Mouse (Mus musculus) T-helper 1 cell (primary cell): Measurements from ENCODE around the gene Cope.

ENCODE experiments used
- in situ Hi-C: fragments of 300-600 bp; cut with MboI, MseI; formaldehyde crosslinking; loops from one replicate; pipeline ENCODE4 v1.15.1; 2025; ENCODE audit warnings: high pct_unique_total_duplicates

Gene Cope

GRCm38 (mm10) chr8:70309311-70309710 lies 7.0 kb downstream of the Cope start:
- in situ Hi-C loops = no loop called here

- in situ Hi-C loops = no loop called here
These were observed 11.1 kb downstream of the Cope start for GRCm38 (mm10) chr8:70313399-70313798.

DNA sequence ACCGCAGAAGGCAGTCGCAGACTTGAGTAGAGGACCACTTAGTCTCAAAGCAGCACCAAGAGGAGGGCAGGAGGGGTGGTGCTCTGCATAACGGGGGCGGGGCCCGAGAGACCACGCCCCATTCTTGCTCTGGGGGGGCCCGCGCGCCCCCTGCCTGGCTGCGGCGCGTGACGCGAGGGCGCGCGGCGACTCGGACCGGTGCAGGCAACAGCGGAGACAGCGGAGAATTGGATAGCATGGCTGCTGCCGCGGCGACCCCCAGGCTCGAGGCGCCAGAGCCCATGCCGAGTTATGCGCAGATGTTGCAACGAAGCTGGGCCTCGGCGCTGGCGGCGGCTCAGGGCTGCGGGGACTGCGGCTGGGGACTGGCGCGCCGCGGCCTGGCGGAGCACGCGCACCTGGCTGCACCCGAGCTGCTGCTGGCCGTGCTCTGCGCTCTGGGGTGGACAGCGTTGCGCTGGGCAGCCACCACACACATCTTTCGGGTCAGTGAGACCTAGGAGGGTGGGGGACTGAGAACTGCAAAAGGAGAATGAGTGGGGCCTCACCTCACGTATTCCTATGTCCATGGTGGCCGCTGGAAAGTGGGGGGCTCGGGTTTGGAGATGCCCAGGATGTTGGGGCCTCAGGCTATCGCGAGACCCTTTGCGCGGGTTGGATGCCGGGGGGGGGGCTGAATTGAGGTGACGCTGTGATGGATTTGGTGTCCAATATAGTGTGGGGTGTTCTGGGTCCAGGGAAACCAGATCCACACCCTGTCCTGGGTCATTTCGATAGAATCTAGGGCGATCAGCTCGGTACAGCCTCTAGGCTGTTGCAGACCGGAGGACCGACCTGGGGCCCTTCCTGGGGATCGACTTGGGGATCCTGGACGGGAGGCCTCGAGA lies 13.5 kb downstream of the Cope start, which contains the start of gene Cers1:
TSS of gene Cers1 (plus strand) at position 152 of the 887 bp plus-strand sequence.
- in situ Hi-C loops = no loop called here

- in situ Hi-C loops = no loop called here
These were observed 14.5 kb downstream of the Cope start for GRCm38 (mm10) chr8:70316511-70317504.

DNA sequence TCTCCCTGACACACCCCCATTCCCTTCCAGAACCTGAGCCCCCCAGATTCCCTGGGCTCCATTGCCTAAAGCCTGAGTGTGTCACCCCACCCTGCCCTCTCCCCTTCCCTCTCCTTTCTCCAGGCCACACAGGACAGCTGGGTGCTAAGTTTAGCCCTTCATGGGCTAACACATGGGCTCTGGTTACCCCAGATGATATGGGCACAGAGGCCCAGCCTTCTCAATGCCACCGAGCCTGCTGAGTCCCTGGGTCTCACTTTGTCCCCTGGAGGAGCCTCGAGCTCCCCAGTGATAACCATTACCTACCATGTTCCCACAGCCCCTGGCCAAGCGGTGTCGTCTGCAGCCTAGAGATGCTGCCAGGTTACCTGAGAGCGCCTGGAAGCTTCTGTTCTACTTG lies 15.6 kb downstream of the Cope start:
- in situ Hi-C loops = no loop called here

GRCm38 (mm10) chr8:70323716-70324115 lies 21.4 kb downstream of the Cope start:
- in situ Hi-C loops = no loop called here

GRCm38 (mm10) chr8:70327512-70327911 lies 25.2 kb downstream of the Cope start:
- in situ Hi-C loops = no loop called here

GRCm38 (mm10) chr8:70329124-70329834 lies 27.0 kb downstream of the Cope start, which contains the start of gene Gdf1:
Gdf1 (plus strand) TSS chr8:70329817.
- in situ Hi-C loops = no loop called here

DNA sequence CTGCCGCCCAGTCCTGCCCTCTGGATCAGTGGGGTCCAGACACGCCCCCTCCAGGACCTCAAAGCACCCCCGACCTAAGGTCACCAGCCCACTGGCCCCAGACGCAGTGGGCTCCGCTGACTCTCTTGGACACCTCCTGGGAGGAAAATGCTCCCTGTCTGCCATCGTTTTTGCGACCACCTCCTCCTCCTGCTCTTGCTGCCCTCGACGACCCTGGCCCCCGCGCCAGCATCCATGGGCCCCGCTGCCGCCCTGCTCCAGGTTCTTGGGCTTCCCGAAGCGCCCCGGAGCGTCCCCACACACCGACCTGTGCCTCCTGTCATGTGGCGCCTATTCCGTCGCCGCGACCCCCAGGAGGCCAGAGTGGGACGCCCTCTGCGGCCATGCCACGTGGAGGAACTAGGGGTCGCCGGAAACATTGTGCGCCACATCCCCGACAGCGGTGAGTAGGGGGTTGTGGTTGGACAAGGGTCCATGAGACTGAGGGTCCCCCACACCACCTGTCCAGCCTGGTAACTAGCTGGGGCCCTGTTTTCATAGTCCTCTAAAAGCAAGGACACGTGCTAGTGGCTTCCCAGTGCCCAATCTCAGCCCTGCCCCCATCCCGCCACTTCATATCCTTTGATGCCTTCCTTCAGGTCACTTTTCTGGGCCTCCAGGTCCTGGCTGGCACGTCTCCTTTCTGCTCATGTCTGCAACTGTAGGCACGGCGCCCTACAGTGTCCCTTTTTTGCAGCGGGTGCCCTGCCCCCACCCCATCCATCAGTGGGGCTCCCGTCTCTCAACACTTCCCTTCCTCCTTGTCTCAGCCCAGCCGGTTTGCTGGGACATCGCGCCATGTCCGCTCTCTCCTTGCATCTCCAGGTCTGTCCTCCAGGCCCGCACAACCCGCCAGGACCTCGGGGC lies 27.8 kb downstream of the Cope start:
- in situ Hi-C loops = no loop called here

GRCm38 (mm10) chr8:70330741-70331364 lies 28.5 kb downstream of the Cope start:
- in situ Hi-C loops = no loop called here

DNA sequence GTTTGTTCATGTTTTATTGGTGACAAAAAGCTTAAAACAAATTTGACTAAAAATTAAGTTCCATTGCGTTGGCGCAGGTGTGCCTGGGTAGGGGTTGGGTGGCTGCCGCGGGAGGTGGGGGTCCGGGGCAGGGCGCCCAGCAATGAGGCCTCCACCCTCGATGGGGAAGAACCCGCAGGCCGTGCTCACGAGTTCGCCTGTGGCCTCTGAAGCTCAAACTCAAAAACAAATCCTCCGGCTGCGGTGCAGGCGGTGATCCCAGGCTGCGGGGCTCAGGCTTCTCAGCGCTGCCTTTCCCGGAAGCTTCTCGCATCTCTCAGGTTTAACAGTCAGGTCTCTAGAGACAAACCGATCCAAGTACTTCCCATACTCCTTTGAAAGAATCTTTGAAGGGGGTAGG lies 29.2 kb downstream of the Cope start:
- in situ Hi-C loops = no loop called here

DNA sequence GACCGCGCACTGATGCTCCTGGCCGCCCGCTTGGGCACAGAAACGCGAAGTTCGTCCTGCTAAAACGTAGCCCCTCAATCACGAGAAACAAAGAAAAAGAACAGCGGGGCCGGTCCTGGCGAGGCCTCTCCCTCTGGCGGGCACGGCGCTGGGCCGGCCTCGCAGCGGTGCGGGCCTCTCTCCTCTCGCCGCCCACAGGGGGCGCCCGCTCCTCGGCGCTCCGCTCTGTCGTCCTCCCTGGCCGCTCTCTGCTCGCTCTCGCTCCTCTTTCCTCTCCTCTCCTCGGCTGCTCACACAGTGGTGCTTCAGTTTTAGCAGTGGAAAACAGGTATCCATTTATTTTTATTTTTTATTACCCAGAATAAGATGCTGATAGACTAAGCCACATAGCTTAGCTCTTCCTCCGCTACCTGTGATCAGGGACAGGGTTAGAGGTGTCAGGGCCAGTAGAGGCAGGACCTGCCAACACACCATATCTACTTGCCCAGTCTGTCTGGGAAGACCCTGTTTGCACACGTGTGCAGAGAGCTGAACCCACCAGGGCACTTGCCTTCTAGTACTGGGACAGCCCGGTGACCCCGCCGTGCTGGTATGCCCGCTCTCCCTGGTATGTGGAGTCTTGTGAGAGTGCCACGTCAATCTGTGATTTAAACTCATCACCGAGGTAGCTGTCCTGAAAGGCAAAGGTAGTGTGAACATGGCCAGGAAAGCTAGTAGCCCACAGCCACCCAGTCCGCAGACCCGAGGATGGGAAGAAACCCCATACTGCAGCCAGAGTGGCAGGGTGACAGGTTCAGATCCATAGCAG lies 30.0 kb downstream of the Cope start:
- in situ Hi-C loops = no loop called here

- in situ Hi-C loops = no loop called here
These were observed 30.5 kb downstream of the Cope start for GRCm38 (mm10) chr8:70332878-70333202.

DNA sequence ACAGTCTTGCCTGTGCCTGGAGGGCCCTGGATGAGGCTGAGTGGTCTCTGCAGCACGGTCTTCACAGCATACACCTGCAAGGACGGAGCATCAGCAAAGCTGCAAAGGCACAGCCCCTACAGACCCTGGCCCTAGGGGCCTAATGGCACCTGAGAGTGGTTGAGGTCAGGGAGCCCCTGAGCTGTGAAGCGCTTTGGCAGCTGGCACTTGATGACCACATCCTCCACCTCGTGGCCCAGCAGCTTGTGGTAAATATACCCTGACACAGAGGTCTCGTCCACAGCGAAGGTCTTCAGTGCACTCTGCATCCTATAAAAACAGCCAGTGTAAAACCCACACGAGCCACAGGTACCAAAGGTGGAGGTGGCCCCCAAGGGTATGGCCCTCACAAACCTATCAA lies 36.6 kb downstream of the Cope start:
- in situ Hi-C loops = no loop called here

- in situ Hi-C loops = no loop called here
These were observed 38.3 kb downstream of the Cope start for GRCm38 (mm10) chr8:70340659-70341058.

DNA sequence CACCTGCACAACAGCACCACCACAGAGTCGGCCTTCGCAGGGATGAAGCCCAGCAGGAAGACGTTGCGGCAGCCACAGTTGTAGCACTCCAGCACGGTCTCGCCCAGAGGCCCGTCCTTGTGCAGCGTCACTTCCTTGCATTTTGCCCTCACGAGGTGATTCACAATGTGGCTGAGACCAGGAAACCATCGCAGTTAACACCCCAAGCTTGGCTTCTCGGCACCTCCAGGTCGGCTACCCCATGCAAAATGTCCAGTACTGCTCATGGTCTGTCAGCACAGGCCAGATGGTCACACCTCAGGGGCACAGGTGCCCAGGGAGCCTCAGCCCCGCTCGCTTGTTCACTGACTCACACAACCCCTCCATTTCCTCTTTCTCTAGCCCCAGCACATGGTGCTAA lies 39.7 kb downstream of the Cope start:
- in situ Hi-C loops = no loop called here

- in situ Hi-C loops = no loop called here
These were observed 40.8 kb downstream of the Cope start for GRCm38 (mm10) chr8:70343076-70343475.

GRCm38 (mm10) chr8:70343696-70344095 lies 41.4 kb downstream of the Cope start:
- in situ Hi-C loops = no loop called here

DNA sequence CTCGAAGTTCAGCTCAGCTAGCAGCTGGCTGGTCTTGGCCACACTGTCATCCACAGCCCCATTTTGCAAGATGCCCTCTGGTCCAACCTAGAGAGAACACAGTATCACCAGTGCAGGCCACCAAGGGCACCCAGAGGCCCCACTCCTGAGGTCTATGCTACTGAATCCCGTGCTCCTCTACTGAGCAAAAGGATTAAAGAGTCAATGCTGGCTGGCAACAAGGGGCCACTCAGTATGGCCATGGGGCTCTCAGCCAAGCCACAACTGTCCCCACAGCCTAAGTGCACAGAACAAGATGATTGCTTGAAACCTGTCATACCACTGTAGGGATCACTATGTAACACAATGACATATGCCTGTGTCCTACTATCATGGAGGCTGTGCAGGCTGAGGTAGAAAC lies 42.0 kb downstream of the Cope start:
- in situ Hi-C loops = no loop called here
